Mouse (Mus musculus) erythroblast, embryonic 14.5 days (primary cell): ENCODE measurements around the gene Mbnl2.

Source experiments
- GATA1 ChIP-seq: IDR thresholded peaks from 2 replicates; pipeline ENCODE4 v1.6.1; 2012; ENCODE audit warnings: low read length, inconsistent platforms, mixed read lengths
- TAL1 ChIP-seq: IDR thresholded peaks from 3 replicates; pipeline ENCODE4 v1.6.1; 2012; ENCODE audit warnings: low read length, inconsistent platforms, mixed read lengths

GRCm38 (mm10) chr14:120324883-120325480 lies 49.5 kb downstream of the Mbnl2 start:
- TF ChIP-seq GATA1, result no peak
- no peak for TF ChIP-seq TAL1
